Mouse (Mus musculus): ENCODE data around the gene Patj.

DNA sequence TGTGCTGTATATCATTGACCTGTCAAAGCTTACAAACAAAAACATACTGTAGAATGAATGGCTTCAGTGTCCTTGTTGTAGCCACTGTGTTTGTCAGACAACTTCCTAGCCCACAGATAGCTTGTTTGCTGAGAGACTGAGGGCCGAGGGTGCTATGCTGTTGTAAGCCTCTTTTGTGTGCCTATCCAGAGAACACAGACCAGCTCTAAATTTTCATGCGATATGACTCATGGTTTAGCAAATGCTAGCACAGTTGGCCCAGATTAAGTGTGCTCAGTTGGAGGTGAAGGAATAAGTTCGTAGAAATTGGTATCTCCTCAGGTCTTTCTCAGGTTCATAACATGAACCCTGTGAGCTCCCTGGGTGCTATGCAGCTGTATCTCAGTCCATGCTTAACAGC, 82.4 kb downstream of the Patj start:
- TF ChIP-seq POLR2A (IDR thresholded peaks at IDR 0.05; ENCODE audit: borderline replicate concordance, extremely low read depth, insufficient read depth, insufficient read length, poor library complexity, severe bottlenecking) (no peak), CTCF (IDR thresholded peaks at IDR 0.05; ENCODE audit: borderline replicate concordance, extremely low read depth, insufficient read depth, insufficient read length) (no peak)

Data from brain, embryonic 14.5 days (tissue).